Mouse (Mus musculus) heart, embryonic 16.5 days (tissue): ENCODE results near the gene Prkch. TPM values are rescaled to one million over a fixed set of nuclear protein-coding genes. Genes with fewer than 3 reads are reported as not detected.

ENCODE experiments used
- ATAC-seq: fragments of 200-750 bp; cut with Nextera tagmentation; replicated peaks from 2 replicates; pipeline ENCODE4 v1.8.0; 2017; ENCODE audit warnings: moderate number of reproducible peaks; ENCODE audit not compliant: insufficient read depth, low FRiP score; ENCODE audit errors: extremely low read depth
- H3K27ac ChIP-seq: fragments of 300-500 bp; sonication (generic); 2 replicates; pipeline ENCODE4 v1.5.1; 2014; ENCODE audit warnings: mild to moderate bottlenecking, low read length, control low read depth, moderate library complexity
- H3K27me3 ChIP-seq: fragments of 300-500 bp; sonication (generic); 2 replicates; pipeline ENCODE4 v1.6.1; 2014; ENCODE audit warnings: low read length, mixed read lengths; ENCODE audit not compliant: control insufficient read depth, insufficient read depth
- H3K36me3 ChIP-seq: fragments of 300-500 bp; sonication (generic); 2 replicates; pipeline ENCODE4 v1.6.1; 2014; ENCODE audit not compliant: control insufficient read depth, insufficient read depth
- H3K4me1 ChIP-seq: fragments of 300-500 bp; sonication (generic); 2 replicates; pipeline ENCODE4 v1.6.1; 2014; ENCODE audit warnings: low read length, mixed read lengths; ENCODE audit not compliant: control insufficient read depth, insufficient read depth
- H3K4me2 ChIP-seq: fragments of 300-500 bp; sonication (generic); 2 replicates; pipeline ENCODE4 v1.6.1; 2014; ENCODE audit warnings: low read depth, mild to moderate bottlenecking, control low read depth, low read length
- H3K4me3 ChIP-seq: fragments of 300-500 bp; sonication (generic); 2 replicates; pipeline ENCODE4 v1.5.1; 2014; ENCODE audit warnings: mild to moderate bottlenecking, control low read depth, low read length
- H3K9ac ChIP-seq: fragments of 300-500 bp; sonication (generic); 2 replicates; pipeline ENCODE4 v1.6.1; 2014; ENCODE audit warnings: low read length, control low read depth
- H3K9me3 ChIP-seq: fragments of 300-500 bp; sonication (generic); replicated peaks from 2 replicates; pipeline ENCODE4 v1.6.1; 2016; ENCODE audit warnings: low read length; ENCODE audit not compliant: control insufficient read depth
- whole genome bisulfite sequencing: fragments of 180-500 bp; shearing (Covaris S2); extraction: QIAGEN DNeasy Blood & Tissue Kit; methylation state at CpG from one replicate; pipeline ENCODE4 v1.1.7; 2014; 5-methylcytosine and 5-hydroxymethylcytosine counted together
- polyA plus RNA-seq: library from polyadenylated mRNA; unstranded; fragments of >200 nt; fragmentation: Nextera tagmentation; extraction: Ambion mirVana; gene quantifications from 2 replicates; pipeline ENCODE4 v1.2.1, GENCODE M21; 2015

The Prkch gene
- polyA plus RNA-seq, 1 experiment from 2014 or later = 15.2 TPM

DNA sequence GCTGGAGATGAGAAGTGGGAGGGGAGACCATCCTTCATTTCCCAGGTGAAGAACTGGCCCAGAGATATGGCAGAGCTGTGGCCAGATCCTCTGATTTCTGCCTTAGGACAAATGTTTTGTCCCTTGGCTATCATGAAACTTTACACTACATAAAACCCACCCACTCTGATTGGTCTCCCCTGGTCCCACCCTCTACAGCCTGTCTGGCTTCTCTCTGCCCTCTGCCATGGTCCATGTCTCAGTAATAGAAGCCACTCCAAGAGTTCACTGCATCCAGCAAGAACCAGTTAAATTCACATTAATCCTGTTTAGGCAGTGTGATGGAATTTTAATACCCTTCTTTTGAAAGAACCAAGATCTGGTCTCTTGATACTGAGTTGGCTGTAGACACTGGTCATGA lies 158.5 kb downstream of the Prkch start:
- H3K36me3 ChIP-seq = no peaks in the 10 kb centered on the region
- H3K27me3 ChIP-seq = no peaks in the 10 kb centered on the region
- no peak overlapping the region for H3K4me2 ChIP-seq
- no peak overlapping the region for H3K4me3 ChIP-seq
- no peaks in the 10 kb centered on the region for H3K9me3 ChIP-seq
- H3K27ac ChIP-seq = no peak overlapping the region
- no peak for ATAC-seq
- H3K9ac ChIP-seq = no peak overlapping the region
- H3K4me1 ChIP-seq = peaks cover 15% of the 10 kb centered on the region

DNA sequence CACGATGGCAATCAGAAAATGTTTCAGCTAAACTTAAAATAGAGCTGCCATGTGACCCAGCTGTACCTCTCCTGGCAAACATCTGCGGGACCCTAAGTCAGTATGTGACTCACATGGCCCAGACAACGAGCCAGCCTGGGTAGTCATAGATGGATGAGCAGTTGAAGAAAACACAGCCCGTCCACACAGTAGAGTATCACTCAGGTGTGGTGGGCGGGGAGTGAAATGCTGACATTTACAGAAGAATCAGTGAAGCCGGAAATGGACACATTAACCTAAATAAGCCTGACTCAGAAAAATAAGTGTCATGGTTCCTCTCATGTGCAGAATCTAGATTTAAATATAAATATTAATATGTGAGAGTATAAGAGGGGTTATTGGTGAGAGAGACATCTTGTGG lies 161.5 kb downstream of the Prkch start:
- H3K4me2 ChIP-seq = no peak overlapping the region
- ATAC-seq = no peak

DNA sequence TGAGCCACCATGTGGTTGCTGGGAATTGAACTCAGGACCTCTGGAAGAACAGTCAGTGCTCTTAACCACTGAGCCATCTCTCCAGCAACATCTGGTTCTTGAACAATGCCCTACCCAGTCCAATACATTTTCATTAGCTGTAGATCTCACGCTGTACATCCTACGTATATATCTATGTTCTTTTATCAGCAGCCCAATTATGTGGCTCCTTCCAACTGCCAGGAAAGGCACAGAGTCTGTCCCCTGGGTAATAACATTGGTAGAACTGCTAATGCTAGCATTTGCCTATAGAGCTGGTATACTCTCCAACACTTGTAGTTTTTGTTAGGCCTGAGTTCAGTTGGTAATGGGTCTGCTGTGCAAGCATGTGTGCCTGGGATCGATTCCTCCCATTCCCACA lies 163.8 kb downstream of the Prkch start:
- Histone ChIP-seq H3K9me3 (no peaks in the 10 kb centered on the region), H3K27me3 (no peaks in the 10 kb centered on the region), H3K4me1 (peaks cover 22% of the 10 kb centered on the region), H3K4me2 (no peak overlapping the region), H3K36me3 (no peaks in the 10 kb centered on the region), H3K9ac (no peak overlapping the region), H3K27ac (no peak overlapping the region), H3K4me3 (no peak overlapping the region)
- 88% methylated on average over 3 of the region's 3 CpGs for WGBS
- no peak for ATAC-seq

More for the DNA sequence above, 161.5 kb downstream of the Prkch start:
- no peak overlapping the region for H3K9ac ChIP-seq
- 83% methylated on average over 6 of the region's 6 CpGs for WGBS
- H3K9me3 ChIP-seq = no peaks in the 10 kb centered on the region
- H3K27me3 ChIP-seq = no peaks in the 10 kb centered on the region
- no peak overlapping the region for H3K27ac ChIP-seq
- no peak overlapping the region for H3K4me3 ChIP-seq
- no peaks in the 10 kb centered on the region for H3K36me3 ChIP-seq
- peaks cover 23% of the 10 kb centered on the region for H3K4me1 ChIP-seq

DNA sequence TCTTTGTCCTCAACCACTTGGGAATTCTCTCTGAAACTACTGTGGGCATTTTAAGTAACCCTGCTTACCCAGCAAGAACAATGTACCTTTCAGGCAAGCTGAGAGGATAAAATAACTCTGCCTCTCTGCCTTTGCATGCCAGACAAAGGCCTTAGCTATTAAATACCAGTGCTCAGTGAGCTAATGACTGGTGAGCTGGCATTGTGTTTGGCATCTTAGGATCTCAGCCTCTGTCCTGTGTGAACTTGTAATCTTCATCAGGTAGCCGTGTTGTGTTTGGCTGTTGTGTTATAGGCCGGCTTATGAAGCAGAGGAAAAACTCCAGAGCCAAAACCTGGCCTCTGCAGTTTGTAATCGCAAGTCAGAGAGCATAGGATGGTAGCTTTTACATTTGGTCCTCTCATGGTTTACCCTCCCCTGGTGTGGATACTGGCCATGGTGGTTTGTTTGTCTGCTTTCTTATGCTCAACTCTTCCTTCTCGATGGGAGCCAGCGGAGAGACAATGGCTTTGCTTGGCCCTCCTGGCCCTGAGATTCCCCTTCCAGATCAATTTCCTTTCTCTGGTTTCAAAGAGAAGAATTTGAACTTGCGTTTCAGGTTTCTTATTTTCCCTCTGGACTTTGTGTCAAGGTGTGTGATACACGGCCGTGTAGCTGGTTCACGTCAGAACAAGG lies 170.0 kb downstream of the Prkch start:
- no peaks in the 10 kb centered on the region for H3K9me3 ChIP-seq
- H3K27ac ChIP-seq = no peak overlapping the region
- H3K4me1 ChIP-seq = peaks cover 19% of the 10 kb centered on the region
- H3K27me3 ChIP-seq = no peaks in the 10 kb centered on the region
- H3K4me3 ChIP-seq = no peak overlapping the region
- H3K9ac ChIP-seq = no peak overlapping the region
- no peaks in the 10 kb centered on the region for H3K36me3 ChIP-seq
- H3K4me2 ChIP-seq = no peak overlapping the region
- ATAC-seq = no peak
- WGBS = 78% methylated on average over 9 of the region's 9 CpGs

DNA sequence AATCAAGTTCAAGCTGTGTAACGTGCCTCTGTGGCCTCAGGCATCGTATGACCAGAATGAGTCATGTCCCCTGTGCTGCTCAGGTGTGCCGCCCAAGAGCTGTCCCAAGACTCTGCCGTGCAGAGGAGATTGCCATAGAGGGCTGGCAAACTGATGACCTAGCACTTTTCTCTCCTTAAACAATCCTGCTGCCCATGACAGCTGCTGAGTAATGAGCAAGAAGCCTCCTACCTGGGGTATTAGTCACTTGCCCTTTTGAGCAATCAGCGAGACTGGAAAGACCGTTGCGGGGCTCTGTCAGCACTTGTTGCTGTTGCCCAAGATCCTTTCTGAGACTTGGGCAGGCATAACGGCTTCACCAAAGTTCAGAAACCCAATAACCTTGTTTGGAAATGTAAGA lies 171.1 kb downstream of the Prkch start:
- WGBS = 66% methylated on average over 8 of the region's 8 CpGs
- no peaks in the 10 kb centered on the region for H3K9me3 ChIP-seq
- H3K4me2 ChIP-seq = no peak overlapping the region
- no peak for ATAC-seq
- H3K27me3 ChIP-seq = no peaks in the 10 kb centered on the region
- no peaks in the 10 kb centered on the region for H3K36me3 ChIP-seq
- peaks cover 10% of the 10 kb centered on the region for H3K4me1 ChIP-seq
- no peak overlapping the region for H3K27ac ChIP-seq
- H3K9ac ChIP-seq = no peak overlapping the region
- no peak overlapping the region for H3K4me3 ChIP-seq

DNA sequence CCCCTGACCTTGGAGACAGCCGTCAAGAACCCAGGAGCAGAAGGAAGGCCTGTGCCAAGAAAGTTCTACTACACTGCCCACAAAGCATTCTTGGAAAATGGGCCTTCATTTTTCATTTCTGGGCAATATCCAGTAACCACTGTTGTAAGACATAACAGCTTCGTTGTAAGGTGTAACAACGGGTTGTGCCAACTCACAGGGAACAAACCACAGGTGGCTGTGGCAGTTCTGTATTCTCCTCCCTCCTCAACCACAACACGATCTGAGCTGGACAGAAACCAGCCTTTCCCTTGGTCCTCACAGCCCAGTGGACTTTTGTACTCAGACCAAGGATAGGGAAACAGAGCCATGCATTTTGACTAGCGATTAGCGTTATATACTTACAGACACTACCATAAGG lies 171.9 kb downstream of the Prkch start:
- 86% methylated on average over 6 of the region's 6 CpGs for WGBS
- H3K4me1 ChIP-seq = peaks cover 9% of the 10 kb centered on the region
- no peaks in the 10 kb centered on the region for H3K36me3 ChIP-seq
- no peak overlapping the region for H3K4me3 ChIP-seq
- no peak for ATAC-seq
- no peak overlapping the region for H3K27ac ChIP-seq
- H3K4me2 ChIP-seq = no peak overlapping the region
- no peak overlapping the region for H3K9ac ChIP-seq
- H3K27me3 ChIP-seq = no peaks in the 10 kb centered on the region
- H3K9me3 ChIP-seq = no peaks in the 10 kb centered on the region

DNA sequence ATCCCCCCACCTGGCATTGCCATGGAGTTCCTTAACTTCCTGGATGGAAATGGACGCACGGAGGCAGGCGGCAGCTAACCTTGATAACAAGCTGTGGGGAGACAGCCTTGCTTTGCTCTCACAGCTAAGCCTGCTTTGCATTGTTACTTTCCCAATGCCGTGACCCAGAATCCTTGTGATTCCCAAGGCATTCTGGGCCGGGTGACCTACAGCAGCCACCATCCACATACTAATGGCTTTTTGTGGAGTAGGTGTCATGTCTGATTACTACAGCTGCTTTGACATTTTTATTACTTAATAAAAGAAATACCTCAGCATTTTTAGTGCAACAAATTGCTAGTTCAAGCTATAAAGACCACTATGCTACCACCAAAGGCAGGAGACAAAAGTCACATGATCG lies 177.4 kb downstream of the Prkch start:
- Histone ChIP-seq H3K4me1 (peaks cover 20% of the 10 kb centered on the region), H3K36me3 (no peaks in the 10 kb centered on the region), H3K9ac (no peak overlapping the region), H3K4me2 (no peak overlapping the region), H3K9me3 (no peaks in the 10 kb centered on the region), H3K27ac (no peak overlapping the region), H3K27me3 (no peaks in the 10 kb centered on the region), H3K4me3 (no peak overlapping the region)
- WGBS = 57% methylated on average over 6 of the region's 6 CpGs
- no peak for ATAC-seq

DNA sequence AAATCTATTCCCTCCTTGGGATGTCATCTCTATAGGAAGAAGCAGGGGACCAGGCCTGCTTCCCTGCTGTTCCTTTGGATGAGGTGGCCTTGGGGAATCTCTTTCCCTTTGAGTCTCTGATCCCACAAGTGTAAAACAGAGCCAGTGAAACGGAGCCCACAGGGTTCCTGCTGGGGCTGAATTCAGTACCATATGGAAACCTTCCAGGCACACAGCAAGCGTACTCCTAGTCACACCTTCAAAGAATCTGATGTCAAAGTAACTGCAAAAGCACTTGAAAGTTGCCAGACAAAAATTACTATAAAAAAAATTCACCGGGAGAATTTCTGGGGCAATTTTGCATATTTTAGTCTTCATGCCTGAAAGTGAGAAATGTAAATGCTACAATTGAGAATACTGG lies 178.2 kb downstream of the Prkch start:
- no peak for ATAC-seq

DNA sequence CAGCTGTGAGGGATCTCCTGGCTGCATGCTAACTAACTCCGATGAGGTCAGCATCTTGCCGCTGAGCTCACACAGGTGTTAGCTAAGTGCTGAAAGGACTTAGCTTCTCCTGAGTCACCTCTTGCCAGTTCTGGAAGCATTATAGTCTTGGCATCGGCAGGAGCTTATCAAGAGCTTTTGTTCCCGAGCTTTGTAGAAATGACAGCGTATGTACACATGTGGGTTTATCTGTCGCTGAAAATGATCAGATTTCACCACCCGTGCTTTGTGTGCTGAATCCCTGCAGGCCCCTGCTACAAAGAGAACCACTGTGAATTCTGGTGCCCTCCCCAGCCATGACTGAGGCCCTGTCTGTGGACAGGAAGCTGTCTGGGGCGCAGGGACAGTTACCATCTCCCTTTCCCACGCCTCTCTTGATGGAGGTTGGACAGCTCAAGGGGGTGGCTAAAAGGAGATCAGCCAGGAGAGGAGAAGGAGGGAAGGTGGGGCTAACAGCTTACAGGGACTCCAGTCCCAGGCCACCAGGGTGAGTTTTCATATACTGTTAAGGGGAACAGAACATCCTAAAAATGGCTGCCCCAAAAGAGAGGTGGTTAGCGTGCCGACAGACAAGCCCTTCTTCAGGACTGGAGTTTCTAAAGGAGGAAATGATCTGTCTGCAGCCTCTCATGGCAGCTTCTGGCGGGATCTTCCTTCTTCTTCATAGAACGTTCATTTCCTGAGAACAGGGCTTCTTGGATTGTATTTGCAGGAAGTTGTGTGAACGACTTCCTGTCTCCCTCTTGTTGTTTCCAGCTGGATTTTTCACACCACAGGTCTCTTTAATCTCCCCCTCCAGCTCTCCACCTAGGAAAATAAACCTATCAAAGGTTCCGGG lies 180.3 kb downstream of the Prkch start:
- Histone ChIP-seq H3K9me3 (no peaks in the 10 kb centered on the region), H3K9ac (peak overlapping the region; percentile 43), H3K4me3 (no peak overlapping the region), H3K27me3 (no peaks in the 10 kb centered on the region), H3K4me1 (peaks cover 32% of the 10 kb centered on the region), H3K36me3 (no peaks in the 10 kb centered on the region), H3K4me2 (peak overlapping the region; percentile 7; the same call in 1 of the 2 replicates), H3K27ac (peak overlapping the region; percentile 90)
- 19% methylated on average over 15 of the region's 15 CpGs for WGBS
- peak; percentile 81 for ATAC-seq

More for the DNA sequence above, 178.2 kb downstream of the Prkch start:
- Histone ChIP-seq H3K4me2 (no peak overlapping the region), H3K9me3 (no peaks in the 10 kb centered on the region), H3K27me3 (no peaks in the 10 kb centered on the region), H3K27ac (no peak overlapping the region), H3K36me3 (no peaks in the 10 kb centered on the region), H3K4me1 (peaks cover 20% of the 10 kb centered on the region), H3K4me3 (no peak overlapping the region), H3K9ac (no peak overlapping the region)
- 79% methylated on average over 3 of the region's 3 CpGs for WGBS
